Mouse (Mus musculus): ENCODE results near the gene Tnfrsf8. TPM values are rescaled to one million over a fixed set of nuclear protein-coding genes. Genes with fewer than 3 reads are reported as not detected.
"Not testable (repeated sequence)": the region's sequence is repeated elsewhere in the genome, so short reads cannot be mapped to it uniquely, and the experiment has no call there.

The Tnfrsf8 gene
- polyA plus RNA-seq (2016; fragmentation: Nextera tagmentation; extraction: Ambion mirVana), result 0.05 TPM in 1 of 2 replicates, not detected in the other

DNA sequence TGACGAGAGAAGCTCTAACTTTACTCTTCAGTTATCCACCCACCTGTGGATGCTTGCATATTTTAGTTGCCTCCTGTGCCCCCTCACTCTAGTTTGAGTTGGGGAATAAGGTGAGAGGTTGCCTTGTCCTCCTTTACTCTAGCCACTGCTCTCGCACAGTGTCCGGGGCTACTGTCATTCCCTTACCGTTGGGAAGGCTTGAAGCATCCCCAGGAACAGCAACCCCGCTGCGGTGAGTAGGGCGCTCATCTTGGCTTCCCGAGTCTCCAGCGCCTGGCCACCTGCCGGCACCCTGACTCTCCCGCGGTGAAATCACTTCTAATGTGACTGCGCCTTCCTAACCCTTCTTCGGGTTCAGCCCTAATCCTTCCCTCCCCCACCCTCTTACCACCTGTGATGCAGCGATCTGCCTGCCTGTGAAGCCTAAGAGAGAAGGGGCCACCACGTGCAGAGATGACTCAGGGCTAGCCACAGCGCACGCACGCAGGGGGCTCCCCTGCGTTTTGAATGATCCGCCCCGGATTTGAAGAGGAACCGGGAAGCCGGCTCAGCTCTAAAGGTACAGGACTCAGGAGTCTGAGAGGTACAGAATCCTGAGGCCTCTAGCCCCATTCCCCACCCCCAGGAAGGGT lies at the start of gene Tnfrsf8:
Tnfrsf8 (minus strand) TSS at position 329 of the 632 bp plus-strand sequence.
- Histone ChIP-seq H3K4me1 (peaks cover 5% of the 10 kb centered on the region), H3K4me3 (no peak within 1 kb of the TSS), H3K27ac (no peak within 1 kb of the TSS), H3K36me3 (replicated peaks) (no peaks in the 10 kb centered on the region), H3K9me3 (0 out of 2 replicates have a peak, but pooled peaks cover 2% of the 10 kb centered on the region), H3K27me3 (ENCODE audit: poor library complexity, severe bottlenecking) (peaks cover 24% of the 10 kb centered on the region)
- DNase-seq (ENCODE audit: extremely low spot score, low spot score), result no peak
- WGBS, result 3% methylated on average over 24 of the region's 24 CpGs

DNA sequence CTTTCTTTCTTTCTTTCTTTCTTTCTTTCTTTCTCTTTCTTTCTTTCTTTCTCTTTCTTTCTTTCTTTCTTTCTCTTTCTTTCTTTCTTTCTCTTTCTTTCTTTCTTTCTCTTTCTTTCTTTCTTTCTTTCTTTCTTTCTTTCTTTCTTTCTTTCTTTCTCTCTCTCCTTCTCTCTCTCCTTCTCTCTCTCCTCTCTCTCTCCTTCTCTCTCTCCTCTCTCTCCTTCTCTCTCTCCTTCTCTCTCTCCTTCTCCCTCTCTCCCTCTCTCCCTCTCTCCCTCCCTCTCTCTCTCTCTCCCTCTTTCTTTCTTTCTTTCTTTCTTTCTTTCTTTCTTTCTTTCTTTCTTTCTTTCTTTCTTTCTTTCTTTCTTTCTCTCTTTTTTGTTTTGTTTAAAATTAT lies 46.7 kb upstream of the Tnfrsf8 start:
- not testable (repeated sequence) for H3K27ac ChIP-seq; H3K4me1 ChIP-seq; H3K27me3 ChIP-seq (ENCODE audit: poor library complexity, severe bottlenecking); H3K36me3 ChIP-seq (replicated peaks); H3K9me3 ChIP-seq; H3K4me3 ChIP-seq; DNase-seq (ENCODE audit: extremely low spot score, low spot score)

DNA sequence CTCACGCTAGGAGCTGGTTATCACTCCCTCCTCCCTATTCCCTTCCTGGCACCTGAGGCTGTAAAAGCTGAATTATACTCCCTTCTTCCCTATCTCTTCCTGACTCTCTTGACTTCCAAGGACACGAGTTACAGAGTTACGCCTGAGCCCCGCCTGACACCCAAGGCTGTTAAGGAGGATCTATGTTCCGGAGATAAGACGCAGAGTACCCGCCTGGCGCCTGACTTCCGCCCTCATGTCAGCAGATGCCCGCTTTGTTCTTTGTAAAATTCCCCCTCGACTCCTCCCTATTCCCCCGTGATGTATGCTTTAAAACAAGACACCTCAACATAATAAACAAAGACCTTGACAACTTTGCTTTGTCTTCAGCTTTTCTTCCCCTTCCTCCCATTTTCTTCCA lies 46.1 kb upstream of the Tnfrsf8 start:
- Histone ChIP-seq H3K4me1 (no peaks in the 10 kb centered on the region), H3K27ac (no peak overlapping the region), H3K4me3 (no peak overlapping the region), H3K27me3 (ENCODE audit: poor library complexity, severe bottlenecking) (no peaks in the 10 kb centered on the region), H3K9me3 (no peaks in the 10 kb centered on the region), H3K36me3 (replicated peaks) (no peaks in the 10 kb centered on the region)
- no peak for DNase-seq (ENCODE audit: extremely low spot score, low spot score)
- 43% methylated on average over 12 of the region's 12 CpGs for WGBS

DNA sequence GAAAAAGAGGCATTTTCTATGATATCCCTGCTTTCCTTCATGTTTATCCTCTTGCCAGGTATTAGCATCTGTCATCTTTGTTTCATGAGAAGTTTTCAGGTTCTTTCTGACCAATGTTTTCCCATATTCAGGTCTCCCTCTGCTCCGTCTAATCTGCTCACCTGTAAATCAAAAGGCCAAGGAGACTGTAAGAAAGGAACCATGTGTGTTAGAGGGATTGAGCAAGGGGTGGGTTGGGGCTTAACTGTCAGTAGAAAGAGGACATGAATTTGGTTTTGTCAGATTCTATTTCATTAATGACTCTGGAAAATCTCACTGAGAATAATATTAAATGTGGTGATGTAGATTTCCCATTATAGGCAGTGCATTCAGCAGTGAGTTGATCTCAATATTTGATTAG lies 45.6 kb upstream of the Tnfrsf8 start:
- WGBS, result 78% methylated on average over 1 of the region's 1 CpGs
- no peak for DNase-seq (ENCODE audit: extremely low spot score, low spot score)

DNA sequence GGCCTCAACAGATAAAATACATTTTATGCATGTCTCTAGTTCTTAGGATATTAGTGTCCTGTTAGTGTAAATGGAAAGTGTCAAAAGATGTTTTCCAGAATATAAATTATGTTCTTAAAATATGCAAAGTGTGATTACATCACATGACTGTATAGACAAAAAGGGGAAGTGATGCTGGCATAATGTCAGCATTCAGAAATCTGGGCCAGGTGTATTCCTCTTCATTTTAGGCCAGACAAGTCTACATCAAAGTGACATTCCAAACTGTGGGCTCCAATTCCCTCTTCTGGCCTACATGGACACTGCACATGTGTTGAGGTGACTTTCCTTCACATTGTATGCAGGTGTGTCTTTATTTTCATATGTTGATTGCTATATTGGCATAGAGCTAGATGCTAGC lies 41.3 kb upstream of the Tnfrsf8 start:
- no peak overlapping the region for H3K4me3 ChIP-seq
- H3K27ac ChIP-seq, result no peak overlapping the region
- no peaks in the 10 kb centered on the region for H3K27me3 ChIP-seq (ENCODE audit: poor library complexity, severe bottlenecking)
- DNase-seq (ENCODE audit: extremely low spot score, low spot score), result no peak
- H3K4me1 ChIP-seq, result no peaks in the 10 kb centered on the region
- H3K9me3 ChIP-seq, result no peaks in the 10 kb centered on the region
- H3K36me3 ChIP-seq (replicated peaks), result no peaks in the 10 kb centered on the region

More for the DNA sequence above, 45.6 kb upstream of the Tnfrsf8 start:
- Histone ChIP-seq H3K27ac (no peak overlapping the region), H3K27me3 (ENCODE audit: poor library complexity, severe bottlenecking) (no peaks in the 10 kb centered on the region), H3K36me3 (replicated peaks) (no peaks in the 10 kb centered on the region), H3K4me1 (no peaks in the 10 kb centered on the region), H3K9me3 (no peaks in the 10 kb centered on the region), H3K4me3 (no peak overlapping the region)

DNA sequence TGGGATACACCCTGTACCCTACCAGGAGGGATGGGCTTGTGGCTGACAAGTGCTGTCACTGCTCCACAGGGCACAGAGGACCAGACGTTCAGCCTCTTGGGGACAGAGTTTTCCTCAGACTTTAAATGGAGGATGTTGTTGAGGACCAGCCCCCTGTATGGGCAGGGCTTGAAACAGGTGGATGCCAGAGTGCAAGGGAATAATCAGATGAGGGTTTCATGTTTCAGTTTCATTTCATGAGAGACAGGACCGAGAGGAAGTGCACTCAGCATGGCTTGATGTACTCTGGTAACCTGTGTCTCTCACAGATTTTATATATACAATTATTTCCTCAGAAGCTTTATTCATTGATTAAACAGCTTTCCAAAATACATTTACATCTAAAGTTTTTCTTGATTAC lies 38.9 kb upstream of the Tnfrsf8 start:
- 63% methylated on average over 2 of the region's 2 CpGs for WGBS
- Histone ChIP-seq H3K27ac (no peak overlapping the region), H3K4me3 (no peak overlapping the region), H3K4me1 (no peaks in the 10 kb centered on the region), H3K36me3 (replicated peaks) (no peaks in the 10 kb centered on the region), H3K9me3 (no peaks in the 10 kb centered on the region), H3K27me3 (ENCODE audit: poor library complexity, severe bottlenecking) (no peaks in the 10 kb centered on the region)
- no peak for DNase-seq (ENCODE audit: extremely low spot score, low spot score)

DNA sequence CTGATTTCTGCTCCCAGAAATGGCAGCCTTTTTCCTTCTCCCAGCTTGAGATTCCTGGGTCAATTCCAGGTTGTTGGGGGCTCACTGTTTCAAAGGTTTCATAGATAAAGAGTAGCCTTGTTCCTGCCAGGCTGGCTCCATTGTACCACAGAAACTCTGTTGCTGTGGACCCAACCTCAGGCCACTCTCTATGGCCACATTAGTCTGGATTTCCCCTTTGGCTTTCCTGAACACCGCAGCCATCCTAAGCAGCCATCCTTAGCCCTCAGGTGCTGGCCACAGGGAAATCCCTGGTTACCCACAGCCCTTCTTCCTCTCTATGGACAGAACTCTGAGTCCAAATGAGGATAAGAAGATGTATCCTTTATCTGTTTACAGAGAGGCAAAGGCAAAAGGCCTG lies 30.0 kb upstream of the Tnfrsf8 start:
- WGBS, result 96% methylated on average over 1 of the region's 1 CpGs
- no peak for DNase-seq (ENCODE audit: extremely low spot score, low spot score)
- Histone ChIP-seq H3K4me3 (no peak overlapping the region), H3K4me1 (no peaks in the 10 kb centered on the region), H3K36me3 (replicated peaks) (no peaks in the 10 kb centered on the region), H3K9me3 (no peaks in the 10 kb centered on the region), H3K27me3 (ENCODE audit: poor library complexity, severe bottlenecking) (no peaks in the 10 kb centered on the region), H3K27ac (no peak overlapping the region)

DNA sequence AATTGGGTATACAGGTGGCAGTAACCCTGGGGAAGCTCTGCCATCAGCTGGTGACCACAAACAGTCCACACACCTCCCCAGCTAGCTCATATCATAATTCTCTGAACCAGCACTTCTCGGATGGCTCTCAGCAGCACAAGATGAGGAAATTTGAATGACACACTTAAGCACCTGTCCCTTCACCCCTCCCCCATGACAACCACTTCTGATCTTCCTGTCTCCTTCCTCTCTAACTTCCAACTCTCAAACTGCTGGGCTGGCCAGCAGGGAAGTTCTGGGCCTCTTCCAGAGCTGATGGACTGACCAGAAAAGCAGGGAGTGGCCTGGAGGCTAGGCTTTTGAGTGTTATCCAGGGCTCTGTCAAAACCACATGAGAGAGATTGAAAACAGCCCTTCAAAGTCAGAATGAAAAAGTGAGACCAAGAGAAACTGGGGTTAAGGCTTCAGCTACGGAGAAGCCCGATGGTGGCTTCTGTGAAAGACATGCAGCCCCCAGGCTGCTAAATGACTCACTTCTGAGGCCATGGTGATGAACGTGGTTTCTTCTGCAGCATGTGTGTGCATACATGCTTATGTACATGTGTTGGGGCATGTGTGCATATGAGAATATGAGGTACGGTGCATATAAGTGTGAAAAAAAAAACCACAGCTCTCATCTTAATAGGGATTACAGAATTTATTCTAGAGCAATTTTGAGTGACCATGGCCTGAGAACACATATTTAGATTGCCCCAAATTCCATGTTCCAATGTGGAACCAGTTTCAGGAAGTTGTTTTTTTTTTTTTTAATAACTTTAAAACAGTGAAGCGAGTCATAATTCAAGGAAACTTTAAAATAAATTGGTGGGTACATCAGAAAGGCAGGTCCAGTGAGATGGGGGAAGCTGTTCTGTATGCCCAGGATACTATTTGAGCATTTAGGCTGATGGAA lies 27.2 kb upstream of the Tnfrsf8 start:
- no peaks in the 10 kb centered on the region for H3K4me1 ChIP-seq
- H3K4me3 ChIP-seq, result no peak overlapping the region
- no peak overlapping the region for H3K27ac ChIP-seq
- H3K27me3 ChIP-seq (ENCODE audit: poor library complexity, severe bottlenecking), result no peaks in the 10 kb centered on the region
- no peaks in the 10 kb centered on the region for H3K9me3 ChIP-seq
- H3K36me3 ChIP-seq (replicated peaks), result no peaks in the 10 kb centered on the region
- WGBS, result 86% methylated on average over 6 of the region's 6 CpGs
- DNase-seq (ENCODE audit: extremely low spot score, low spot score), result no peak

DNA sequence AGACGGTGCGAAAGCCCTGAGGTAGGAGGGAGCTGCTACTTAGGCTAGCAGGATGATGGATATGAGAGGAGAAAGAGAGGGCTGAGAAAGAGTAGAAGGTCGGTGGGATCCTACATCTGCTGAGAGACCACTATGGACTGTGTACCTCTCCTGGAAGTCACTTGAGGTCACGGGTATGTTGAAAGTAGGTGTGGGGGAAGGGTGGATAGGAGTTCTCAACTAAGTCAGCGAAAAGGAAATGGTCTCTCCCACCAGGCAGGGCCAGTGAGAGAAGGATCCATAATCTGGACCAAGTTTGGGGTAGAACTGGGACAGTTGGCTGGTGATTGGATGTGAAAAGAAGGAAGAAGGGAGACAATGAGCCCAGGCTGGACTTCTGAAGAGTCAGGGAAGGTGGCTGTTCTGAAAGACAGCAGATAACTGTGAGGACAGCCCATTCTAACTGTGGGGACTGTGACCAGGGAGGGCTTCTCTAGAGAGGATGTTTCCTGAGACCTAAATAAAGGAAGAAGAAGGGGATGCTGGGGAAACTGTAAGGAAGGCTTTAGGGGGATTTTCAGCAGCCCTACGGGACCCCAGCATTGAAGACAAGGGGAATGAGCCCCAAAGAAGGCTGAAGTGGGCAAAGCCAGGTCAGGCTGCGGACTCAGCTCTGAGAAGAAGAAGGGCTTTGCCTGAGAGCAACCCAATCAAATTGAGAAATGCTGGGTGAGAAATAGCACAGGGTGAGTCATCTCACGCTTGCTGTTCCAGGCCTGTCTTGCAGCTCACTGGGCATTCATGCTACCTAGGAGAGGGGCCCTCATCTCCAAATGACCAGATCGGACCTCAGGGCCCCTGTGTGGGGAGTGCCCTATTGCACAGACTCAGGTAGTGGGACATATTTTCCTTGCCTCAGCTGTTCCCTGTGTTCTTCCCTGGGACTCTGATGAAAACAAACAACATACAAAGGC lies 23.2 kb upstream of the Tnfrsf8 start:
- H3K4me3 ChIP-seq, result no peak overlapping the region
- no peaks in the 10 kb centered on the region for H3K27me3 ChIP-seq (ENCODE audit: poor library complexity, severe bottlenecking)
- H3K9me3 ChIP-seq, result no peaks in the 10 kb centered on the region
- DNase-seq (ENCODE audit: extremely low spot score, low spot score), result no peak
- H3K27ac ChIP-seq, result no peak overlapping the region
- H3K4me1 ChIP-seq, result no peaks in the 10 kb centered on the region
- 84% methylated on average over 9 of the region's 9 CpGs for WGBS
- H3K36me3 ChIP-seq (replicated peaks), result no peaks in the 10 kb centered on the region

DNA sequence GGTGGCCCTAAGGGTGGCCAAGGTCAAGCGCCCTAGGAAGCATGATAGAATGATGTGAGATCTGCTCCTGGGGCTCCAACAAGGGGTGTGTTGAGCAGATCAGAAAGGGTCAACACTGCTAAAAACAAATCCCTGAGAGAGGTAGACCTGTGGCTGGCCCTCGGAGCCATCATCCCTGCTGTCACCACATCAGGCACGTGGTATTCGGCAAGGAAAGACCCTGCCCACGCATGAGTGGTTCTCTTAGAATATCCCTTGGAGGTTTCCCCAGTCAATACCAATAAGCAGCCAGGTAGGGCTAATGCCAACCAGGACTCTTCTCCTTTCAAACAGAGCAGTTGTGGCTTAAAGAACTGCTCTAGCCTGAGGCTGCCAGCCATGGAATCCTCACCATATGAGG lies 21.6 kb upstream of the Tnfrsf8 start:
- Histone ChIP-seq H3K36me3 (replicated peaks) (no peaks in the 10 kb centered on the region), H3K27ac (no peak overlapping the region), H3K27me3 (ENCODE audit: poor library complexity, severe bottlenecking) (no peaks in the 10 kb centered on the region), H3K4me3 (no peak overlapping the region), H3K4me1 (no peaks in the 10 kb centered on the region), H3K9me3 (no peaks in the 10 kb centered on the region)
- no peak for DNase-seq (ENCODE audit: extremely low spot score, low spot score)
- WGBS, result 91% methylated on average over 5 of the region's 5 CpGs

DNA sequence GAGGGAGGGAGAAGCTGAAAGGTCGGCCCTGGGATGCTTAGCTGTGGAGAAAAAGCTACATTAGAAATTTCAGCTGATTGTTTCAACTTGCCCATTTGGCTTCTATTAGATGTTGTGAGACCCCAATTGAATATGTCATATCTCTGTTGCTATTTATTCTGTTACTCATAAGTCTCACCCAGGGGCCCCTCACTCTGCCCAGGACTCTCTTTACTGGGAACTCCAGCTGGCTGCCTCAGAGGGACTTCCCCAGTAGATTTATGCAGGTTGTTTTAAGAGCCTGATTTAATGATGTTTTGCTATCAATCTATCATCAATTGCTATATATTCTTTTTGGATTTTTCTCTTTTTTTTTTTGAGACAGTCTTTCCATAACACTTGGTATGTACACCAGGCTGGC lies 21.1 kb upstream of the Tnfrsf8 start:
- H3K27ac ChIP-seq, result no peak overlapping the region
- H3K36me3 ChIP-seq (replicated peaks), result no peaks in the 10 kb centered on the region
- no peaks in the 10 kb centered on the region for H3K27me3 ChIP-seq (ENCODE audit: poor library complexity, severe bottlenecking)
- DNase-seq (ENCODE audit: extremely low spot score, low spot score), result no peak
- H3K4me1 ChIP-seq, result no peaks in the 10 kb centered on the region
- H3K9me3 ChIP-seq, result no peaks in the 10 kb centered on the region
- whole genome bisulfite sequencing, result 80% methylated on average over 1 of the region's 1 CpGs
- H3K4me3 ChIP-seq, result no peak overlapping the region

DNA sequence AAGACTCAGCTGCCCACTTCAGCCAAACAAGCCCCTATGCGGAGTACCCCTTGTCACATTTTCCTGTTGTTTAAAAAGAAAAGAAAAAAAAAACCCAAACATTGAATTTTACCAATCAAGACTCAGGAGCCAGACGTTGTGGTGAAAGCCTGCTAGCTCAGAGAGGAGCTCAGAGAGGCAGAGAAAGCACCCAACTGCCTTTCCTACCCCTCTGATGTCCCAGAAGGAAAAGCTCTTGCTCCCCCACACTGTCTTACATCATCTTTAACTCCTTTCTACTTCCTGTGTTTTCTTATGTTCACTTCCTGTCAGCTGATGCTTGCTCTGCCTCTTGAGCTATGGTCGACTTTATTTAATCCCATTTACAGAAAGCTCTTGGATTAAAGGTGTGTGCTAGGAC lies 8.7 kb upstream of the Tnfrsf8 start:
- Histone ChIP-seq H3K4me1 (no peaks in the 10 kb centered on the region), H3K9me3 (0 out of 2 replicates have a peak, but pooled peaks cover 4% of the 10 kb centered on the region), H3K4me3 (no peak overlapping the region), H3K27ac (no peak overlapping the region), H3K27me3 (ENCODE audit: poor library complexity, severe bottlenecking) (no peaks in the 10 kb centered on the region), H3K36me3 (replicated peaks) (no peaks in the 10 kb centered on the region)
- WGBS, result 74% methylated on average over 3 of the region's 3 CpGs
- DNase-seq (ENCODE audit: extremely low spot score, low spot score), result no peak

Measured in forebrain, embryonic 10.5 days (tissue).